Mouse (Mus musculus) 3T3-L1 (cell line): ENCODE data around the gene Tspan18.

Experiments
- DNase-seq: peaks from one replicate; pipeline ENCODE4 v3.0.0-alpha.2; 2015; ENCODE audit warnings: low read depth, low spot score

The Tspan18 gene

DNA sequence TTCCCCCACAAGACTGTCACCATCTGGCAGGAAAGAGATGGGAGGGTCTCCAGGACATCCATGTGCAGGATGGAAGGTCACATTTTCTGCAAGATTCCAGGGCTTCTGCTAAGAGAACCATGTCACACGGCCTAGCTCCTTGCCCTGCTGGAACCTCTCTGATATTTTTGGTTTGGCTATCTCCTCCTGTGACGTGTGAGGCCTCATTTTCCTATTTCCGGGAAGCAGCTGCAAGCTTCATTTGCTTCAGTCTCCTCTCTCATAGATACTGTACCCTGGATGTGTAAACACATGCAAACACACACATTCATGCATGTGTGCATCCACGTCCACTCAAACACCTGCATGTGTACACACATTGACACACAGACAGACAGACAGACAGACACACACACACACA is 171.5 kb downstream of the Tspan18 start:
- no peak for DNase-seq

GRCm38 (mm10) chr2:93161914-93162664 is 172.2 kb downstream of the Tspan18 start:
- no peak for DNase-seq

DNA sequence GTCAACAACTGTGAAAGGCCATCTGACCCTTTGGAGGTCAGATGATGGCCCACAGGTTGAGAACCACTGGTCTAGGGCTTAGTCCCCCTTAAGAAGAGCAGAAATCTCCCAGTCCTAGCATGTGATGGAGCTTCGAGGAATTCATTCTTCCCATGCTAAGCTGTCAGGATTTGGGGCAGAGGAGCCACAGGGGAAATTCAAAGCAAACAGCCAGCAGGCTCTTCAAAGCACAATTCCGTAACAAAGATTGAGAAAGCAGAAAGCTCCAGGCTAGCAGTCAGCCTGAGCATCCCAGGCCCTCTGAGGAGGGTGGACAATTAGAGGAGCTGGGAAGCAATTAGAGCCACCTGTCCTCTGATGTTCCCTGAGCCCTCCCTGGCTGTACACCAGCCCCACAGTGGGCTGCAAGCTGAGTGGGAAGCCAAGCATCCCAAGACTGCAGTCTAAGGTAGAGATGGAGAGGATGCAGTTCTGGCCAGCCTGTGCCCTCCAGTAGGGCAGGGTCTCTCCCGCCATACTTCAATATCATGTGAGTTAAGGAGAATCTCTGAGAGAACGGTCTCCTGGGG is 173.8 kb downstream of the Tspan18 start:
- no peak for DNase-seq

GRCm38 (mm10) chr2:93154486-93155032 is 179.7 kb downstream of the Tspan18 start:
- DNase-seq = no peak

DNA sequence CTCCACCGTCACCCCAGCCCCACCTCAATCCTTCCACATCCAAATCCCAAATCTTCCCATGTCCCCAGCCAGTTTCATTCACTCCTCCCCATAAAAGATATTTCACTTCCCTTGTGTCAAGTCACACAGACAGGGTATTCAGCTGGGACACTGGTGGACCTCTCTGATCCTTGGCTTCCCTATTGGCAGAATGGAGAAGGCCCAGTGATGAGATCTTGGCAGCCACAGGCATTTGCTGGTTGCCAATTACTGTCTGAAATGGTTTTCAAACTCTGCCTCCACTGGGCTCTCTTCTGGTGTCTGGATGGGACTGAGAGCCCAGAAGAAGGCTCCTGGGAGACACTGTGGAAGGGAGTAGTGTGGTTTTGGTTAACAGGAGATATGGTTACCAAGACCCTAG is 180.5 kb downstream of the Tspan18 start:
- DNase-seq = no peak

DNA sequence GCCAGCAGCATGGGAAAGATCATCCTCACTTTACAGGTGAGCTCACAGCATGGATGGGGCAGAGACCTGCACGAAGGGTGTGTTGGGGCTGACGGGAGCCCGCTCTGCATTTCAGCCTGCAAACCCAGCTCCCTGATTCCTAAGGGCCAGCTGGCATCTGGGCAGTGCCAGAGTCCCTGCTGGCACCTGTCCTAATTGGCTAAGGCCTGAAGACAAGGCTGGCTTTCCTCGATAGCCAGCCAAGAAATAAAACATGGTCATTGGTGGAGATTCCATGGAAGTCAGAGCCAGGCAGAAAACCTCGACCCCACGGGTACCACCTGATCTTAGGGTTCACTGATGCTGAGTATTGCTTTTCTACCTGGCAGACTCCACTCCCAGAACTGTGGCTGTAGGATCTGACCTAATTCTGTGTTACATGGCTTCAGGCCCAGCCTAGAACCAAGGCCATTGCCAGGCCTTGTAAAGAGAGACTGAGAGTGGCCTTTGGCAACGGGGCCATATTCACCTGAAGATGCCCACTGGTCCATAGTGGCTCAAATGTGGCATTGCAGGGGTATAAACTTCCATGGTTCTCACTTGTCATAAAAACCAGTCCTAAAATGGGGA is 181.3 kb downstream of the Tspan18 start:
- no peak for DNase-seq

DNA sequence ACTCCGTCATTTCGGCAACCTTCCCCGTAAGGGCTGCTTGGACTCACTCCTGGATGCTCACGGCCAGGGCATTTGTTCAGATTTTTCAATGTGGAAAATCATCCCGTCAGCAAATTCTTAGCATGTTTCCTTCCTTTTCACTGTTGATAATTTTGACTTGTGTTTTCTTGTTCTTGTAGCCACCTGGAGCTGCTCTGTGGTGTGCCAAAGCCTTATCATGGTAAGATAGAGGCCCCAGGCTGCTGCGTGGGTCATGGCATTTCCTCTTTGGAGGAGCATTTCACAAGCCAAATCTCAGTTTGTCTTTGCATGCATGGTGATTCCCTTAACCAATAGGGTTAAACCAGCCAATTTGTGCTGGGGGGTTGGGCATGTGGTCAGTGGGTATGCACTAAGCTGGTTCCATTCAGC is 182.1 kb downstream of the Tspan18 start:
- DNase-seq = no peak
